Mouse (Mus musculus): ENCODE measurements around the gene Luc7l. TPM values are rescaled to one million over a fixed set of nuclear protein-coding genes. Genes with fewer than 3 reads are reported as not detected.

Luc7l gene
- polyA plus RNA-seq, 1 experiment from 2014 or later: 113 TPM

Other genes starting within 250 kb of the Luc7l start
- 24.7 and 30.9 TPM in 2 replicates for gene Rab11fip3, start 183.3 kb upstream of the Luc7l start, polyA plus RNA-seq (2016; fragmentation: Nextera tagmentation; extraction: Ambion mirVana)
- gene Decr2, start 162.6 kb upstream of the Luc7l start, polyA plus RNA-seq (2016; fragmentation: Nextera tagmentation; extraction: Ambion mirVana): 30.2 and 30.7 TPM in 2 replicates
- gene Nme4, start 157.3 kb upstream of the Luc7l start, polyA plus RNA-seq (2016; fragmentation: Nextera tagmentation; extraction: Ambion mirVana): 95.9 and 109 TPM in 2 replicates
- 1.8 and 1.9 TPM in 2 replicates for gene Tmem8, start 139.6 kb upstream of the Luc7l start, polyA plus RNA-seq (2016; fragmentation: Nextera tagmentation; extraction: Ambion mirVana)
- 301 and 318 TPM in 2 replicates for gene Mrpl28, start 129.4 kb upstream of the Luc7l start, polyA plus RNA-seq (2016; fragmentation: Nextera tagmentation; extraction: Ambion mirVana)
- gene Axin1, start 114.2 kb upstream of the Luc7l start, polyA plus RNA-seq (2016; fragmentation: Nextera tagmentation; extraction: Ambion mirVana): 9.1 and 9.4 TPM in 2 replicates
- 0.55 and 1.3 TPM in 2 replicates for gene Pdia2, start 53.8 kb upstream of the Luc7l start, polyA plus RNA-seq (2016; fragmentation: Nextera tagmentation; extraction: Ambion mirVana)
- 0.81 and 1.5 TPM in 2 replicates for gene Rgs11, start 49.9 kb upstream of the Luc7l start, polyA plus RNA-seq (2016; fragmentation: Nextera tagmentation; extraction: Ambion mirVana)
- gene Arhgdig, start 45.1 kb upstream of the Luc7l start, polyA plus RNA-seq (2016; fragmentation: Nextera tagmentation; extraction: Ambion mirVana): 6.4 and 8.3 TPM in 2 replicates
- gene Fam234a, start 8.7 kb upstream of the Luc7l start, polyA plus RNA-seq (2016; fragmentation: Nextera tagmentation; extraction: Ambion mirVana): 26.8 and 30.8 TPM in 2 replicates
- gene Neurl1b, start 161.9 kb downstream of the Luc7l start, polyA plus RNA-seq (2016; fragmentation: Nextera tagmentation; extraction: Ambion mirVana): 0.07 and 0.16 TPM in 2 replicates

All from hindbrain, embryonic 10.5 days (tissue).